Mouse (Mus musculus) kidney, postnatal 0 days (tissue): ENCODE results near the gene Tfcp2. TPM values are rescaled to one million over a fixed set of nuclear protein-coding genes. Genes with fewer than 3 reads are reported as not detected.
"Not testable (repeated sequence)": the region's sequence is repeated elsewhere in the genome, so short reads cannot be mapped to it uniquely, and the experiment has no call there.

ENCODE experiments used
- ATAC-seq: fragments of 200-750 bp; cut with Nextera tagmentation; replicated peaks from 2 replicates; pipeline ENCODE4 v1.8.0; 2017; ENCODE audit warnings: low read depth, moderate number of reproducible peaks, moderate TSS enrichment, moderate library complexity; ENCODE audit not compliant: low FRiP score
- DNase-seq: peaks from one replicate; pipeline ENCODE4 v3.0.0-alpha.2; 2016; ENCODE audit warnings: low spot score
- H3K27ac ChIP-seq: fragments of 300-500 bp; sonication (generic); 2 replicates; pipeline ENCODE4 v1.5.1; 2014; ENCODE audit warnings: mild to moderate bottlenecking
- H3K27me3 ChIP-seq: fragments of 300-500 bp; sonication (generic); 2 replicates; pipeline ENCODE4 v1.6.1; 2014; ENCODE audit warnings: low read length, mixed read lengths; ENCODE audit not compliant: insufficient read depth
- H3K36me3 ChIP-seq: fragments of 300-500 bp; sonication (generic); 2 replicates; pipeline ENCODE4 v1.6.1; 2014; ENCODE audit warnings: low read length, mixed read lengths; ENCODE audit not compliant: insufficient read depth
- H3K4me1 ChIP-seq: fragments of 300-500 bp; sonication (generic); replicated peaks from 2 replicates; pipeline ENCODE4 v1.6.1; 2014; ENCODE audit warnings: antibody characterized with exemption, low read length, mixed read lengths; ENCODE audit not compliant: insufficient read depth
- H3K4me2 ChIP-seq: fragments of 300-500 bp; sonication (generic); 2 replicates; pipeline ENCODE4 v1.6.1; 2014; ENCODE audit warnings: mild to moderate bottlenecking, low read length, moderate library complexity, mixed read lengths
- H3K4me3 ChIP-seq: fragments of 300-500 bp; sonication (generic); replicated peaks from 2 replicates; pipeline ENCODE4 v1.5.1; 2014; ENCODE audit warnings: low read depth, low read length
- H3K9ac ChIP-seq: fragments of 300-500 bp; sonication (generic); 2 replicates; pipeline ENCODE4 v1.6.1; 2014; ENCODE audit warnings: low read depth, low read length
- H3K9me3 ChIP-seq: fragments of 300-500 bp; sonication (generic); replicated peaks from 2 replicates; pipeline ENCODE4 v1.6.1; 2016; ENCODE audit warnings: low read length, inconsistent platforms, mixed read lengths
- CTCF ChIP-seq: IDR thresholded peaks from 2 replicates; pipeline ENCODE4 v1.5.1; 2016; ENCODE audit warnings: antibody characterized with exemption, low read depth, mild to moderate bottlenecking, moderate library complexity
- WGBS: fragments of 180-500 bp; shearing (Covaris S2); extraction: QIAGEN DNeasy Blood & Tissue Kit; methylation state at CpG from one replicate; pipeline ENCODE4 v1.1.7; 2014; 5-methylcytosine and 5-hydroxymethylcytosine counted together
- polyA plus RNA-seq: library from polyadenylated mRNA; unstranded; fragments of >200 nt; fragmentation: Nextera tagmentation; extraction: Ambion mirVana; gene quantifications from 2 replicates; pipeline ENCODE4 v1.2.1, GENCODE M21; 2015

Gene Tfcp2
- polyA plus RNA-seq, 1 experiment from 2014 or later, result 29.1 TPM

- Histone ChIP-seq H3K27me3 (no peaks in the 10 kb centered on the region), H3K36me3 (peaks cover 57% of the 10 kb centered on the region)
- 86% methylated on average over 2 of the region's 2 CpGs for WGBS
Observed at GRCm38 (mm10) chr15:100515121-100515520, 36.7 kb downstream of the Tfcp2 start.

GRCm38 (mm10) chr15:100513387-100513786 is 38.4 kb downstream of the Tfcp2 start:
- no peak for ATAC-seq
- Histone ChIP-seq H3K9ac (no peak overlapping the region), H3K9me3 (no peaks in the 10 kb centered on the region), H3K4me2 (no peak overlapping the region), H3K27ac (no peak overlapping the region), H3K27me3 (no peaks in the 10 kb centered on the region), H3K36me3 (peaks cover 58% of the 10 kb centered on the region), H3K4me3 (no peak overlapping the region), H3K4me1 (no peaks in the 10 kb centered on the region)
- WGBS, result 72% methylated on average over 4 of the region's 4 CpGs
- no peak for TF ChIP-seq CTCF
- no peak for DNase-seq

More at GRCm38 (mm10) chr15:100515121-100515520, 36.7 kb downstream of the Tfcp2 start:
- Histone ChIP-seq H3K4me2 (no peak overlapping the region), H3K4me1 (no peaks in the 10 kb centered on the region), H3K27ac (no peak overlapping the region), H3K9me3 (no peaks in the 10 kb centered on the region), H3K9ac (no peak overlapping the region), H3K4me3 (no peak overlapping the region)
- TF ChIP-seq CTCF, result no peak
- ATAC-seq (no peak), DNase-seq (no peak)

- H3K4me2 ChIP-seq, result no peak overlapping the region
- H3K36me3 ChIP-seq, result peaks cover 63% of the 10 kb centered on the region
- no peaks in the 10 kb centered on the region for H3K27me3 ChIP-seq
- TF ChIP-seq CTCF, result no peak
- H3K4me1 ChIP-seq, result no peaks in the 10 kb centered on the region
- H3K9ac ChIP-seq, result no peak overlapping the region
- DNase-seq (no peak), ATAC-seq (no peak)
- H3K9me3 ChIP-seq, result no peaks in the 10 kb centered on the region
- 83% methylated on average over 11 of the region's 11 CpGs for WGBS
- H3K27ac ChIP-seq, result no peak overlapping the region
- no peak overlapping the region for H3K4me3 ChIP-seq
Observed at GRCm38 (mm10) chr15:100510072-100510471, 41.7 kb downstream of the Tfcp2 start.

GRCm38 (mm10) chr15:100508454-100509167 is 43.2 kb downstream of the Tfcp2 start:
- 86% methylated on average over 13 of the region's 13 CpGs for WGBS
- Histone ChIP-seq H3K9me3 (no peaks in the 10 kb centered on the region), H3K27ac (no peak overlapping the region), H3K4me1 (no peaks in the 10 kb centered on the region), H3K4me3 (no peak overlapping the region), H3K36me3 (peaks cover 55% of the 10 kb centered on the region), H3K4me2 (no peak overlapping the region), H3K9ac (no peak overlapping the region), H3K27me3 (no peaks in the 10 kb centered on the region)
- TF ChIP-seq CTCF, result no peak
- no peak for DNase-seq
- ATAC-seq, result no peak

GRCm38 (mm10) chr15:100499506-100499905 is 52.3 kb downstream of the Tfcp2 start:
- H3K4me1 ChIP-seq, H3K9me3 ChIP-seq, H3K27ac ChIP-seq, ATAC-seq, H3K9ac ChIP-seq, H3K27me3 ChIP-seq, H3K4me3 ChIP-seq, DNase-seq, H3K4me2 ChIP-seq, H3K36me3 ChIP-seq: not testable (repeated sequence)
- WGBS, result 45% methylated on average over 8 of the region's 8 CpGs

- under 1% methylated on average over 40 of the region's 40 CpGs for WGBS
- TF ChIP-seq CTCF, result peak; percentile 65
Observed at GRCm38 (mm10) chr15:100495102-100495501, 56.7 kb downstream of the Tfcp2 start, which contains the start of gene Csrnp2. Gene Csrnp2 (minus strand): TSS chr15:100495488.

More at GRCm38 (mm10) chr15:100495102-100495501, 56.7 kb downstream of the Tfcp2 start, which contains the start of gene Csrnp2:
- Histone ChIP-seq H3K9ac (peak within 1 kb of the TSS; percentile 89), H3K36me3 (no peaks in the 10 kb centered on the region), H3K9me3 (no peaks in the 10 kb centered on the region), H3K4me3 (peak within 1 kb of the TSS; percentile 88), H3K4me1 (peaks cover 25% of the 10 kb centered on the region; the same call in 1 of the 2 replicates), H3K4me2 (peak within 1 kb of the TSS; percentile 98), H3K27ac (peak within 1 kb of the TSS; percentile 90), H3K27me3 (no peaks in the 10 kb centered on the region)
- peak; percentile 95 for ATAC-seq
- peak; percentile 96 for DNase-seq
